Mouse (Mus musculus) kidney, embryonic 16.5 days (tissue): Measurements from ENCODE around the gene Sfxn1. TPM values are rescaled to one million over a fixed set of nuclear protein-coding genes. Genes with fewer than 3 reads are reported as not detected.
A peak's percentile ranks its signal among the peaks of the same experiment; 100 is the strongest.

Experiments
- ATAC-seq: fragments of 200-750 bp; cut with Nextera tagmentation; 2 replicates; pipeline ENCODE4 v1.8.0; 2017; ENCODE audit warnings: moderate TSS enrichment; ENCODE audit not compliant: low FRiP score, low TSS enrichment
- H3K27ac ChIP-seq: fragments of 300-500 bp; sonication (generic); 2 replicates; pipeline ENCODE4 v1.5.1; 2014; ENCODE audit warnings: low read length
- H3K27me3 ChIP-seq: fragments of 300-500 bp; sonication (generic); 2 replicates; pipeline ENCODE4 v1.6.1; 2014; ENCODE audit warnings: low read length, control low read depth, mixed read lengths; ENCODE audit not compliant: insufficient read depth
- H3K36me3 ChIP-seq: fragments of 300-500 bp; sonication (generic); 2 replicates; pipeline ENCODE4 v1.6.1; 2014; ENCODE audit warnings: low read length, control low read depth, mixed read lengths; ENCODE audit not compliant: insufficient read depth
- H3K4me1 ChIP-seq: fragments of 300-500 bp; sonication (generic); 2 replicates; pipeline ENCODE4 v1.6.1; 2014; ENCODE audit warnings: low read length, control low read depth, mixed read lengths; ENCODE audit not compliant: insufficient read depth
- H3K4me2 ChIP-seq: fragments of 300-500 bp; sonication (generic); replicated peaks from 2 replicates; pipeline ENCODE4 v1.6.1; 2014; ENCODE audit warnings: low read depth, low read length
- H3K4me3 ChIP-seq: fragments of 300-500 bp; sonication (generic); 2 replicates; pipeline ENCODE4 v1.5.1; 2014; ENCODE audit warnings: mild to moderate bottlenecking, low read length
- H3K9ac ChIP-seq: fragments of 300-500 bp; sonication (generic); replicated peaks from 2 replicates; pipeline ENCODE4 v1.6.1; 2014; ENCODE audit warnings: low read length
- H3K9me3 ChIP-seq: fragments of 300-500 bp; sonication (generic); 2 replicates; pipeline ENCODE4 v1.6.1; 2016; ENCODE audit warnings: low read length, control low read depth
- whole genome bisulfite sequencing: fragments of 180-500 bp; shearing (Covaris S2); extraction: QIAGEN DNeasy Blood & Tissue Kit; methylation state at CpG from one replicate; pipeline ENCODE4 v1.1.7; 2014; 5-methylcytosine and 5-hydroxymethylcytosine counted together
- polyA plus RNA-seq: library from polyadenylated mRNA; unstranded; fragments of >200 nt; fragmentation: Nextera tagmentation; extraction: Ambion mirVana; gene quantifications from 2 replicates; pipeline ENCODE4 v1.2.1, GENCODE M21; 2015

The Sfxn1 gene
- polyA plus RNA-seq: 103 TPM in 2 replicates

- H3K4me2 ChIP-seq: peak within 1 kb of the TSS; percentile 70
- H3K27me3 ChIP-seq: no peaks in the 10 kb centered on the region; the same call in 1 of the 2 replicates
- peak within 1 kb of the TSS; percentile 83 for H3K4me3 ChIP-seq
- H3K36me3 ChIP-seq: no peaks in the 10 kb centered on the region
- ATAC-seq: peak; percentile 87
- WGBS: under 1% methylated on average over 57 of the region's 74 CpGs
- H3K9ac ChIP-seq: peak within 1 kb of the TSS; percentile 91
- H3K4me1 ChIP-seq: peaks cover 12% of the 10 kb centered on the region; the same call in 1 of the 2 replicates
- no peaks in the 10 kb centered on the region for H3K9me3 ChIP-seq
- peak within 1 kb of the TSS; percentile 84 for H3K27ac ChIP-seq
Measured at GRCm38 (mm10) chr13:54071606-54072331, at the start of gene Sfxn1. TSS of gene Sfxn1 (plus strand) at chr13:54071869.

- H3K27ac ChIP-seq: no peak overlapping the region
- 75% methylated on average over 5 of the region's 5 CpGs for whole genome bisulfite sequencing
- H3K36me3 ChIP-seq: no peaks in the 10 kb centered on the region
- no peak overlapping the region for H3K4me2 ChIP-seq
- no peak overlapping the region for H3K9ac ChIP-seq
- H3K4me1 ChIP-seq: no peaks in the 10 kb centered on the region
- ATAC-seq: no peak
- H3K27me3 ChIP-seq: no peaks in the 10 kb centered on the region
- no peak overlapping the region for H3K4me3 ChIP-seq
- H3K9me3 ChIP-seq: no peaks in the 10 kb centered on the region
Measured at GRCm38 (mm10) chr13:54023311-54023710, 48.4 kb upstream of the Sfxn1 start.

GRCm38 (mm10) chr13:54027079-54027478 lies 44.6 kb upstream of the Sfxn1 start:
- Histone ChIP-seq H3K36me3 (no peaks in the 10 kb centered on the region), H3K4me3 (no peak overlapping the region), H3K4me2 (no peak overlapping the region), H3K9me3 (no peaks in the 10 kb centered on the region), H3K9ac (no peak overlapping the region), H3K27ac (no peak overlapping the region), H3K27me3 (no peaks in the 10 kb centered on the region), H3K4me1 (no peaks in the 10 kb centered on the region)
- ATAC-seq: no peak
- WGBS: 59% methylated on average over 7 of the region's 7 CpGs

- no peak for ATAC-seq
- Histone ChIP-seq H3K4me3 (no peak overlapping the region), H3K36me3 (no peaks in the 10 kb centered on the region), H3K4me2 (no peak overlapping the region), H3K27ac (no peak overlapping the region), H3K9me3 (no peaks in the 10 kb centered on the region), H3K9ac (no peak overlapping the region), H3K27me3 (no peaks in the 10 kb centered on the region), H3K4me1 (no peaks in the 10 kb centered on the region)
- WGBS: 76% methylated on average over 4 of the region's 4 CpGs
Measured at GRCm38 (mm10) chr13:54033653-54034052, 38.0 kb upstream of the Sfxn1 start.

- Histone ChIP-seq H3K4me2 (no peak overlapping the region), H3K27ac (no peak overlapping the region), H3K36me3 (no peaks in the 10 kb centered on the region), H3K4me1 (no peaks in the 10 kb centered on the region), H3K4me3 (no peak overlapping the region), H3K27me3 (no peaks in the 10 kb centered on the region), H3K9ac (no peak overlapping the region), H3K9me3 (no peaks in the 10 kb centered on the region)
- 65% methylated on average over 1 of the region's 1 CpGs for WGBS
- ATAC-seq: no peak
Measured at GRCm38 (mm10) chr13:54035541-54035940, 36.1 kb upstream of the Sfxn1 start.

- no peak overlapping the region for H3K4me2 ChIP-seq
Measured at GRCm38 (mm10) chr13:54037936-54038335, 33.7 kb upstream of the Sfxn1 start.

GRCm38 (mm10) chr13:54040256-54040655 lies 31.4 kb upstream of the Sfxn1 start:
- H3K27ac ChIP-seq: no peak overlapping the region
- no peaks in the 10 kb centered on the region for H3K9me3 ChIP-seq
- H3K4me3 ChIP-seq: no peak overlapping the region
- H3K4me2 ChIP-seq: no peak overlapping the region
- no peak for ATAC-seq
- H3K4me1 ChIP-seq: no peaks in the 10 kb centered on the region
- 91% methylated on average over 2 of the region's 2 CpGs for WGBS
- H3K27me3 ChIP-seq: no peaks in the 10 kb centered on the region
- H3K9ac ChIP-seq: no peak overlapping the region
- no peaks in the 10 kb centered on the region for H3K36me3 ChIP-seq

More at GRCm38 (mm10) chr13:54037936-54038335, 33.7 kb upstream of the Sfxn1 start:
- no peak overlapping the region for H3K9ac ChIP-seq
- no peaks in the 10 kb centered on the region for H3K36me3 ChIP-seq
- 63% methylated on average over 4 of the region's 4 CpGs for WGBS
- no peaks in the 10 kb centered on the region for H3K27me3 ChIP-seq
- H3K4me3 ChIP-seq: no peak overlapping the region
- H3K4me1 ChIP-seq: no peaks in the 10 kb centered on the region
- ATAC-seq: no peak
- no peak overlapping the region for H3K27ac ChIP-seq
- H3K9me3 ChIP-seq: no peaks in the 10 kb centered on the region

GRCm38 (mm10) chr13:54048679-54049352 lies 22.9 kb upstream of the Sfxn1 start:
- no peaks in the 10 kb centered on the region for H3K4me1 ChIP-seq
- no peak for ATAC-seq
- H3K27me3 ChIP-seq: no peaks in the 10 kb centered on the region; the same call in 1 of the 2 replicates
- no peaks in the 10 kb centered on the region for H3K36me3 ChIP-seq
- no peak overlapping the region for H3K27ac ChIP-seq
- H3K9me3 ChIP-seq: no peaks in the 10 kb centered on the region
- H3K4me2 ChIP-seq: no peak overlapping the region
- WGBS: 74% methylated on average over 7 of the region's 7 CpGs
- no peak overlapping the region for H3K9ac ChIP-seq
- no peak overlapping the region for H3K4me3 ChIP-seq

- Histone ChIP-seq H3K4me3 (no peak overlapping the region), H3K9ac (no peak overlapping the region), H3K36me3 (no peaks in the 10 kb centered on the region), H3K9me3 (no peaks in the 10 kb centered on the region), H3K27ac (no peak overlapping the region), H3K4me2 (no peak overlapping the region), H3K4me1 (peaks cover 5% of the 10 kb centered on the region; the same call in 1 of the 2 replicates), H3K27me3 (peaks cover 14% of the 10 kb centered on the region)
- no peak for ATAC-seq
- 65% methylated on average over 7 of the region's 7 CpGs for WGBS
Measured at GRCm38 (mm10) chr13:54051641-54052040, 20.0 kb upstream of the Sfxn1 start.

- Histone ChIP-seq H3K9ac (peak overlapping the region; percentile 54), H3K27me3 (peaks cover 14% of the 10 kb centered on the region), H3K9me3 (no peaks in the 10 kb centered on the region), H3K4me3 (peak overlapping the region; percentile 56), H3K36me3 (no peaks in the 10 kb centered on the region), H3K4me1 (peaks cover 5% of the 10 kb centered on the region; the same call in 1 of the 2 replicates), H3K27ac (no peak overlapping the region), H3K4me2 (peak overlapping the region; percentile 77)
- 1% methylated on average over 20 of the region's 20 CpGs for WGBS
- peak; percentile 82 for ATAC-seq
Measured at GRCm38 (mm10) chr13:54054962-54055361, 16.7 kb upstream of the Sfxn1 start.
